Mouse (Mus musculus) embryo, embryonic 11 days (tissue): ENCODE measurements around the gene AI597479.

Source experiments
- DNase-seq: peaks from one replicate; pipeline ENCODE4 v3.0.0-alpha.2; 2015

AI597479 gene

DNA sequence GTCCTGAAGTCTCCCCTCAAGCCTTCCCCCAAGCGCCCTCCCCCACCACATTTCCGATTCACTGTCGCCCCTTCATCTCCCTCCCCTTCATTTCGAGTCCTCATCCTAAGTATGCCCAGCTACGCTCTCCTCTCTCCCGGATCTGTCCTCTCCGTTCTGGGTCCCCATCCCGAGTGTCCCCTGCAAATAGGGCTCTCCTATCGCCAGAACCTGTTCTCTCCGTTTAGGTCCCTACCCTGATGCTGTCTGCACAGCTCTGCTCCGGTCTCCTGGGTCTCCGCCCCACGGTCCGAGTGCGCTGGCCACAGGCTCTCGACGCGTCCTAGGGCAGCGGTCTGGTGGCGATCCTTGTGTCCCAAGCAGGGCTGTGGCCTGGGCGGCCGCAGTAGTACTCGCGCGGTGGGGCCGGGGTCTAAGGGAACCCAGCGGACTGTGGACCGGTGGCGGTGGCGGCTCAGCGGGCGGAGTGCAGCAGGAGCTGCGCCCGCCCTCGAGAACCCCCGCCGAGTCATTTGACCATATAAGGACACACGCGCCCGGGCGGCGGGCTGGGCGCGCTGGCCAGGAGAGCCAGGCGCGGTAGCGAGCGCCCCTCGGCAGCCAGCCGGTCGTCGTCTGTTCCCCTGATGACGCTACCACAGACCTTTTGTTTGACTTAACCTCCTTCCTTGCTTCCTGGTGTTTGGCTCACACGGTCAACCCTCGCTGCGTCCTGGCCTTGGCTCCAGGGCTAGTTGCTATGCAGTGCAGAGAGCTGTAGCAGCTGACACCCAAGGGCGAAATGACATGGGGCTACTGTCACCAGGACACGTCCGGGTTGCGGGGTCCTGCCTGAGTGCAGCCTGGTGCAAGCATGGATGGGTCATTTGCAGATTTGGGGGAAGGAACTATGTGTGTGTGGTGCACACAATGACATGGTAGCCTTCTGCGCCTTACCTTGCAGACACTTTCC, 65.2 kb downstream of the AI597479 start:
- peak; percentile 91 for DNase-seq

GRCm38 (mm10) chr1:43164582-43164981, 66.1 kb downstream of the AI597479 start:
- DNase-seq, result no peak
